Mouse (Mus musculus): ENCODE measurements around the gene Gm49405.
A peak's percentile ranks its signal among the peaks of the same experiment; 100 is the strongest.

Gm49405 gene

DNA sequence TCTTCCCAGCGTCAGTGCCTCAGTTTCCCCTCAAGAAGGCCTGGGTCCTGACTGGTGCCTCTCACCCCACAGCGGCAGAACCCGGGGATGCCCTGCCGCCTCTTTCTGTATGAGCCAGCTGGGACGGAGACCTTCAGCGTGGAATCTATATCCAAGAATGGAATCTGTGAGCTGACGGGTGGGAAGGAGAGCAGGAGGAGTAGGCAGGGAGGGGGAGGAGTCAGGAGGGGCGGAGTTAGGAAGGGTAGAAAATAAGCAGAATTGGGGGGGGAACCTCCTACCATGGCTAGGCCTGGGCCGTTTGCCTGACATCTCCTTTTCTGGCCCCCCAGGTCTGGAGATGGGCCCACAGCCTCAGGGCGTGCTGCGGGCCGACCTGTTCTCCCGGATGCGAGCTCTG is 12.4 kb upstream of the Gm49405 start:
- DNase-seq (ENCODE audit: low spot score): no peak

DNA sequence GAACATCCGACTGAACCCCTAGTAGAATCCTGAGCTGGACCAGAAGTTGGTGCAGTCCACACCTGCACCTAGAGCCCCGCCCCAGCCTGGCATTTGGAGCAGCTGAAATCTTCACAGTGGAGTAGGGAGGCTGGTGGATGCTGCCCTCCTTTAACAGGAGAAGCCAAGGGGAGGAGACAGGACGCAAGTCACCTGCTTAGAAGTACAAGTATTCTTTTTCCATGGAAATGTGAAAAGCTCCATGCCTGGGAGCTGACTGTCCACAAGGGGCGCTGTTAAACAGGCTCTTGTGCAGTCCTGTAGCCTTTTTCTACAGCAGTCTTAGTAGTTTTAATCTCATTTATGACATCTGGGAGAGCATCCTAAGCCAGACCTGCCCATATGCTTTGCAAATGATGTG is 11.7 kb upstream of the Gm49405 start:
- DNase-seq (ENCODE audit: low spot score): peak; percentile 33

DNA sequence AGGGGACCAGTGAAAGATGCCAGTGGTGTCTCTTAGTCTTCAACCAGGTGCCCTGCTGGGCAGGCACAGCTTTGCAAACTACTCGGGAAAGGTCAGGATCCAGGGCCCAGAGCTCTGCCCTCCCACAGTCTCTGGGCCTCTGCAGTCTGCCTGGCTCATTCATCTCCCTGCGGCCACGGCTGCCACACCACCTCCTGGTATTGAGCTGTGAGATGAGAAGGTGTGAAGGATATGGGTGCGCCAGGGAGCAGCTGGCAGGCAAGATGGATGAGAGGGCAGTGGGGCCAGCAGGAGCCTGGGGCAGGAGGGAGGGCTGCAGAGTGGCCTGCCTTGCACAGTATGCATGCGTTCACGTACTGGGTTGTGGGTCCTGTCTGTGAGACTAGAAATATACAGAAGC is 9.6 kb upstream of the Gm49405 start:
- DNase-seq (ENCODE audit: low spot score): no peak

DNA sequence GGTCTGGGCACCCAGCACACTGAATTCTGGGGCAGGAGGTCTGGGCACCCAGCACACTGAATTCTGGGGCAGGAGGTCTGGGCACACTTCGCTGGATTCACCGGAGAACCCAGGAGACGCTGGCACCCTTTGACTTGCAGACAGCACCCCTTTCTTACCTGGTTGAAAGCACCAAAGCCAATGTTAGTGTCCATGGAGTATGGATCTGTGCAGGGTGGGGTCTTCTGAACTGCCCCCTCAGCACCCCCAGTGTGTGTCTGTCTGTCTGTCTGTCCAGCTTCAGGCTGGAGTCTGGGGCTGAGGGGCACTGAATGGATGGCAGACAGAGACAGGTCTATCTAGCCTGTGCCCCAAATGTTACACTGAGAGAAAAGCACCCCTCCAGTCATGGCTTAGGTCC is 8.9 kb upstream of the Gm49405 start:
- no peak for DNase-seq (ENCODE audit: low spot score)

DNA sequence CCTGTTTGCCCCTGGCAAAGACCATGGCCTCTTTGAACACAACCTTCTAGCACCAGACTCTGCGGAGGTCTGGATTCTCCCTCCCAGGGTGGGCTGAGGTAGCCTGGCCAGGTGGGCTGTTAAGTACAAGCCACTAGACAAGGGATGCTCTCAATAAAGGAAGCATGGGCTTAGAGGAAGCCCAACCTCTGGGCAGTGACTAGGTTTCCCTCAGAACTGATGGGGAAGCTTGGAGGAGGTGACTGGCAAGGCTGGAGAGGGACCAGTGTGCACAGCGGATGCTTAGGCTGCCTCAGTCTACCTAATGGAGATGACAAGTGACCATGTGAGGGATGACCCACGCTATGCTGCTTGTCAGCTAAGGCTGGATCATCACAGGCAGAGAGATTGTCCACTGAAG is 8.5 kb upstream of the Gm49405 start:
- DNase-seq (ENCODE audit: low spot score): no peak

DNA sequence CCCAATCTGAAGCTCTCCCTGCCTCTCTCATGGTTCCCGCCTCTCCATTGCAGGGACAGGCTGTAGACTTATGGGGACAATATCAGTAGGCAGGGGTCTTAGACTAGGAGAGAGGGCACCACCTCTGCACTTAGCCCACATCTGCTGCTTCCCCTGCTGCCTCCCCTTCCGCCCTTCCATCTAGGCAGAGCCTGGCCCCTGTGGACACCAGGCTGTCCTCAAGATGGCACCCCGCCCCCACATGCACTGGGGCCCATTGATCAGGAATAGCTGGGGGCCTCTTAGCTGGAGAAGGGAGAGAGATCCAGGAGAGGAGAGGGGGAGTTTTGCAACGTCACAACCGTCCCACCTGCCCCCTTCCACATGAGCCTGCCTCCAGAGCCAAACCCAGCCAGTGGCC is 8.0 kb upstream of the Gm49405 start, which contains the start of gene Tbx10:
Gene Tbx10, plus strand, starts transcription at position 337 of the 400 bp plus-strand sequence.
- DNase-seq (ENCODE audit: low spot score): no peak

DNA sequence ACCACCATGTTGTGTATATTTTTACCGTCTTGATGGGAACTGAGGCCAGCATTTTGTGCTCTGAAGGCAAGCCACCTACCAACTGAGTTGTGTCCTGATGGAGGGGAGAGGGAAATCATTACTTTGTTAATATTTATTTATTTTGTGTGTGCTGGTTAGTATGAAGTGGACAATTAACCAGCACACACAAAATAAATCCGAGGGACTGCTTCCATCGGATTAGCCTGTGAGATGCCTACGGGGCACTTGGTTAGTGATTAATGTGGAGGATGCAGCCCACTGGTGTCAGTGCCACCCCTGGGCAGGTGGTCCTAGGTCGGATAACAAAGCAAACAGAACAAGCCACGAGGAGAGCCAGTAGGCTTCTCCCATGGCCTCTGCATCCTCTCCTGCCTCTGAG is 5.5 kb upstream of the Gm49405 start:
- DNase-seq (ENCODE audit: low spot score): no peak

DNA sequence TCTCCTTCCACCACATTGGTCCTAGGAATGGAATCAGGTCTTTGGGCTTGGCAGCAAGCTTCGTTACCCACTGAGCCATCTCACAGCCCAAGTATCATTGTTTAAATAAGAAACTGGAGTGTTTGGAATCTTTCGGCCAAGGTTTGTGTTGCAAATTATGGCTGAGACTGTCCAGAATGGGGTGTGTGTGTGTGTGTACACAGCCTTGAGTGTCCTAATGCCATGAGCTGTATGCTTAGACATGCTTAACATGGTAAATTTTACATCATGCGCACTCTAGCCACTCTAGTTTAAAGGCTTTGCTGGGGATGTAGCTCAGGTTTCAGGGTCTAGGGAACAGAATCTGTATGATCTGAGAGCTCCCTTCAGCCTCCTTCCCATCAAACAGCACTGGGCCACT is 4.9 kb upstream of the Gm49405 start:
- DNase-seq (ENCODE audit: low spot score): no peak

DNA sequence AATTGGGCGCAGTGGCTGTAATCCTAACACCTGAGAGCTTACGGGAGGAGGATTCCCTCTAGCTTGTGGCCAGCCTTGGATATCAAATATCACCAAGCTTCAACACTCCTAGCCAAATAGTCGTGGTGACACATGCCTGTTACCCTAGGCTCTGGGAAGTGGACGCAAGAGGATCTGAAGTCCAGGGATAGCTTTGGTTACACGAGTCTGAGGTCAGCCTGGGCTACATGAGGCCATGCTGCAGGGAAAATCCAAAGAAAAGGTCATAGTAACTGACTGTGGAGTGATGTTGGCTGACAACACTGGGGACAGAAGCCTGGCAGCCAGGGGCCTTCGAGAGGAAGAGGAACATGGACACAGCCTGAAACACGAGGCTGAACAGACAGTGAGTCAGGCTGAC is 4.3 kb upstream of the Gm49405 start:
- DNase-seq (ENCODE audit: low spot score): no peak

DNA sequence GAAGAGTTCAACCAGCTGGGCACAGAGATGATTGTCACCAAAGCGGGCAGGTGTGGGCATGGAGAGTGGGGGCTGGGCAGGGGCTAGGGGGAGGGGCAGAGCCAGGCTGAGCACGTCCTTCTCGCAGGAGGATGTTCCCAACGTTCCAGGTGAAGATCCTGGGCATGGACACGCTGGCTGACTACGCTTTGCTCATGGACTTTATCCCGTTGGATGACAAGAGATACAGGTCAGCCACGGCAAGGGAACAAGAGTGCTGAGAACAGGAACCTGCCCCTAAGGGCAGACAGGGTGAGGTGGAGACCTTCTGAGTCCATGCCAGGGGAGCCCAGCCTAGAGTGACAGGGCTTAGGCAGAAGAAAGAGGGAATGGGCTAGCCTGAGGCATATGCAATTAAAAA is 3.7 kb upstream of the Gm49405 start:
- no peak for DNase-seq (ENCODE audit: low spot score)

DNA sequence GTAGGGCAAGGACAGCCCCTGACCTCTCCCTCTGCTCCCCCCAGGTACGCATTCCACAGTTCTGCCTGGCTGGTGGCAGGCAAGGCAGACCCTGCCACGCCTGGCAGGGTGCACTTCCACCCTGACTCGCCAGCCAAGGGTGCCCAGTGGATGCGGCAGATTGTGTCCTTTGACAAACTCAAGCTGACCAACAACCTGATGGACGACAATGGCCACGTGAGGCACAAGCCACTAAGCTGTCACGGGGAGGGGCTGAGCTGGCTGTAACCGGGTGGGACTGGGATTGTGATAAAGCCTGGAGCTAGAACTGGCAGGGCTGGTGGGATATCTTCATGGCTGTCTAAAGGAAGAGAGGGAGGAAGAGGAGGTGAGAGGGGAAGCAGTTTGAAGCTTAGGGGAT is 3.2 kb upstream of the Gm49405 start:
- no peak for DNase-seq (ENCODE audit: low spot score)

DNA sequence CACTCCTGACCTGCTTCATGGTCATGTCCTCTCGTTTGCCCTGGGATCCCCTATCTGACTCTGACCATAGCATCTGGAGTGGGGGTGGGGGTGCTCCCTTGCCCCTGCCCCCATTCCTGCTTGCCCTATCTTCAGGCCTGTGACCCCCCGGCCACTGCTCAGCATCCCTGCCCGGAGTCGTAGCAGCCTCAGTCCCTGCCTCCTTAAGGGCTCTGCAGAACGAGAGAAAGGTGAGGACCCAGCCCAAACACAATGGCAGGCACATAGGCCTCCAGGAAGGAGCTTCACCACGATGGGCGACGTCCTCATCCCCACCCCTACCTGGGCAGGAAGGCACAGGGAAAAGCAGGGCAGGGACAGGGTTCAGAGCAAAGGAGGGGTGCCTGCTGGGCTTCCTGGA is 2.1 kb upstream of the Gm49405 start:
- DNase-seq (ENCODE audit: low spot score): no peak

DNA sequence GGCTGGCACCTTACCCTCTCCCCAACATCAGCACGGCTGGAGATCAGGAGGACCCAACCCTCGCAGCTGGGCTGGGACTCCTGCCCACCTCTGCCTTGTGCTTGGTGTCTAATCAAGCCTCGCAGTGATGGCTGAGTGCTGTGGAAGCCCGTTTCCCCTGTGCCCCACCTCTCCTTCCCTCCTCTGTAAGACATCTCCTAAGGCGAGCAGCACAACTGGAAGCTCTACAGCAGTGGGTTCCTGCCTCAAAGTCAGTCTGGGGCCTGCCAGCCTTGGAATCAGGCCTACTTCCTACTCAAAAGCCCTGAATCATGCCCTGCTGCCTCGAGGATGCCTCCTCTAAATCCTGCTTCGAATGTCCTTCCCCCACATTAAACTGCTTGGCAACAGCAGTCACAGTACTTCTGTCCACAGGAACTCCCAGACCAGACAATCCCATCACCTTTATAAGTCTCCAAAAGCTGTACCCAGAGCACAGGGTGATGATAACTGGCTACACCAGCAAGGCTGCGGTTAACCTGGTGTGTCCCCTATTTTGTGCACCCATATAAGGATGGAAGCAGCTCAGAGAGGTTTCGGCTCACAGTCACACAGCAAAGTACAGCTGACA is 1.2 kb upstream of the Gm49405 start:
- DNase-seq (ENCODE audit: low spot score): no peak

DNA sequence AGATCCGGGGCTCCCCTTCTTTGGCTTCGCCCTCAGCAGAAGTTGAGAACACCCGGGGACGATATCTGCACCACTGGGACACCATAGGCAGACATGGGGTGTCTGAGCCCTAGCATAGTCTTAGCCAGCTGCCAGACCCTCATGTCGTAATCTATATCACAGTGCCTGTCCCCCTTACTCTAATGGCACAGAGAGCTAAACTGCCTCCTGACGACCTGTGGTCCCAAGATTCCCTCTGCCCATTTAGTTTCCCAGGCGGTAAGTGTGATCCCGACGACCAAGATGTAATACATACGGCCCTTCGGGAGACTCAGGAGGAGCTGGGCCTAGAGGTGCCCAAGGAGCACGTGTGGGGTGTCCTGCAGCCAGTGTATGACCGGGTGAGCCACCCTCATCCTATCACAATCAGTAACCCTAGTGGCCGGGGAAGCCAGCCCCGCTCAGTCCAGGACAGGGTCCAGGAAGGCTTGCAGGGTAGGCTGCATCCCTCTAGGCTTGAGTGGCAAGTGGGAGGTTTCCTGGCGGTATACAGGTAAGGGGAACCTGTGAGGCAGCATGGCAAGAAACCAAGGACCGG is 611 bp downstream of the Gm49405 start:
- no peak for DNase-seq (ENCODE audit: low spot score)

DNA sequence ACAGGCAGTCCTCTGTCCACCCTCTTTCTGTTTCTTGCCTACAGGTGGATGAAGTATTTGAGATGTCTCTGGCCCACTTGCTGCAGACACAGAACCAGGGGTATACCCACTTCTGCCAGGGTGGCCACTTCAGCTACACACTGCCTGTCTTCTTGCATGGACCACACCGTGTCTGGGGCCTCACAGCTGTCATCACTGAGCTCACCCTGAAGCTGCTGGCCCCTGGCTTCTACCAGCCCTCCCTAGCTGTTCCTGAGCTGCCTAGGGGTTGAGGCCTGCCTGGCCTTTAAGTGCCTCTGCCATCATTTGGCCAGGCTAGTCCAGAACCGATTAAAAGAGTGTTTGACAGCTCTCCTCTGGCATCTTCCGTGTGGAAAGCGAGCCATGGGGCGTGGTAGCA is 1.3 kb downstream of the Gm49405 start:
- DNase-seq (ENCODE audit: low spot score): no peak

DNA sequence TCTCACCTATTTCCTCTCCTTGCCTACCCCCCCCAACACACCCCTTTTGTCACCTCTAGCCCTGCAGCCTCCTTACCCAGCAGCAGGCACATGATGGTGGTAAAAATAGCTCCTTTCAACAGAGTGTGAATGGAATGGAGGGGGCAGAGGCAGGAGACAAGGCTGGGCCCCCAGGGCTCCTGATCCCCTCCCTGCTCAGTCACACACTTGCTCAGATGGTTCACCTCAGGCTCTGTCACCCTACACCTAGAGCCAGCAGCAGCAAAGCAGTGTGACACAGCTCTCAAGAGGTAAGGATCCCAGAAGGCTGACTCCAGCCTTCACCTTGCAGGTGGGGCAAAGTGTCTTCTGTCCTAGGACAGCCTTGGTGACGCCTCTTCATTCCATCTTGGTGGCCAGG is 2.7 kb downstream of the Gm49405 start, which contains the start of gene Doc2g:
Gene Doc2g, plus strand, starts transcription at position 202 of the 400 bp plus-strand sequence.
- DNase-seq (ENCODE audit: low spot score): no peak

DNA sequence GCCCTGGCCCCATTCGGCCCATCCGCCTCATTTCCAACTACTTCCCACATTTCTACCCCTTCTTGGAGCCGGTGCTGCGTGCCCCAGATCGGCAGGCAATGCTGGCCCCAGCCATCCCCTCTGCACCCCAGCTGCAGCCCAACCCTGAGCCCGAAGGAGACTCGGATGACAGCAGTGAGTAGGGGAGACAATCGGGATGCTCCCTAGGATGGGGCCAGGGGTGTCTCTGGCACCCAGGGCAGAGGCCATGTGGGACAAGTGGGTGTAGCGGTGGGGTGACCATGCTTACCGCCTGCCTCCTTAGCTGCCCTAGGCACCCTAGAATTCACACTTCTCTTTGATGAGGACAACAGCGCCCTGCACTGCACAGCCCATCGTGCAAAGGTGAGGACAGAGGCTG is 3.2 kb downstream of the Gm49405 start:
- no peak for DNase-seq (ENCODE audit: low spot score)

DNA sequence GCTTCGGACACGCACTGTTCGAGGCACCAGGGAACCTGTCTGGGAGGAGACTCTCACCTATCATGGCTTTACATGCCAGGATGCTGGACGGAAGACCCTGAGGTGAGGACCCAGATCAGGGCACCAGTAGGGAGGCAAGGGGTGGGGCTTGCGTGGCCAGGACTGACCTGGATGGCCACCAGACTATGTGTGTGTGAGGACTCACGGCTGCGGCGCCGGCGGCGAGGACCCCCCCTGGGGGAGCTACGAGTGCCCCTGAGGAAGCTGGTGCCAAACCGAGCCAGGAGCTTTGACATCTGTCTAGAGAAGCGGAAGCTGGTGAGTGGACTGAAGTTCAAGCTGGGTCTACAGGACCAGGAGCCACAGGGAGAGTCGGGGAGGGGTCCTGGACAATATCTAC is 3.9 kb downstream of the Gm49405 start:
- no peak for DNase-seq (ENCODE audit: low spot score)

DNA sequence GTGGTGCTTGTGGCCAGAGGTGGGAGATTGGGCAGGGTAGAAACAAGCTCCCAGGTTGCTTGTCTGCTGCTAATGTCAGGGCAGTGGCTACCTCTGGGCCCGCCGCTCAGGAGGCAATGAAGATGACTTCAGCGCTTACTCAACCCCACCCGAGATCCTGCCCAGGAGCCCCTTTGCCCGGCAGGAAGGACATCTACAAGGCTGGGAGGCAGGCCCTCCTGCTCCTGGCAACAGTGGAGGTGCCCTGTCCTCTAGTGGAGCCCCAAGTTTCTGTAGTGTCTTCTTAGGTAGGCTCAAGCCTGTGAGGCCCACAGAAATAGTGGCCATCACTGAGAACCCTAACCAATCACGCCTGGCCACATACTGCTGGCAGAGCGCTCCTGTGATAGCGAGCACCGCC is 4.7 kb downstream of the Gm49405 start:
- DNase-seq (ENCODE audit: low spot score): no peak

DNA sequence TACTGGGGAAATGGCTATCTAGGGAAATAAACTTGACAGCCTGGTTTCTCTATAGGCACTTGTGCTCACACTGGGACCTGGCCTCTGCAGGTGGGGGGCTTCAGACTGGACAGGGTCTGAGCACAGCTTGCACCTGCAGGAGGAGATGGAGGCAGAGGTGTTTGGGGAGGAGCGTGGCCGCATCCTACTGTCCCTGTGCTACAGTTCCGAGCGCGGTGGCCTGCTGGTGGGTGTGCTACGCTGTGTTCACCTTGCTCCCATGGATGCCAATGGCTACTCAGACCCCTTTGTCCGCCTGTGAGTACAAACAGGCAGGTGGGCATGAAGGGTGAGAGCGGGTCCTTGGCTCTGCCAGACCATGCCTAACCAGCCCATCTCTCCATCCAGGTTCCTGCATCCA is 5.5 kb downstream of the Gm49405 start:
- DNase-seq (ENCODE audit: low spot score): no peak

DNA sequence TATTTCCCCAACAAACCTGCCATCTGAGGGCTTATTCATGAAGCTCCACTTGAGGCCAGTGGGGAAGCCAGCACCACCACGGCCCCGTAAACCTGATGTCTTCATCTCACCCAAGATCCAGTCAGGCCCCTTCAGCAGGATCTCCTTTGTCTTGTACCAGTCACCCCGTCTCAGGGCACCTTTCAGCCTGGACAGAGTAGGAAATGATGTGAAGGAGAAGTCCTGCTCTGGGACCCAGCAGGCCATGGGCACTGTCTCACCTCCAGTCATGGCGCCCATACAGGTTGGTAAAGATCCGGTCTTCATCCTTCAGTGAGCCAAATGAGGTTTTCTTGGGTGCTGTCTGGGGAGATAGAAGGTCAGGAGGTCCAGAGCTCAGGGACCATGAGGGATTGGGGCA is 10.7 kb downstream of the Gm49405 start:
- DNase-seq (ENCODE audit: low spot score): no peak

DNA sequence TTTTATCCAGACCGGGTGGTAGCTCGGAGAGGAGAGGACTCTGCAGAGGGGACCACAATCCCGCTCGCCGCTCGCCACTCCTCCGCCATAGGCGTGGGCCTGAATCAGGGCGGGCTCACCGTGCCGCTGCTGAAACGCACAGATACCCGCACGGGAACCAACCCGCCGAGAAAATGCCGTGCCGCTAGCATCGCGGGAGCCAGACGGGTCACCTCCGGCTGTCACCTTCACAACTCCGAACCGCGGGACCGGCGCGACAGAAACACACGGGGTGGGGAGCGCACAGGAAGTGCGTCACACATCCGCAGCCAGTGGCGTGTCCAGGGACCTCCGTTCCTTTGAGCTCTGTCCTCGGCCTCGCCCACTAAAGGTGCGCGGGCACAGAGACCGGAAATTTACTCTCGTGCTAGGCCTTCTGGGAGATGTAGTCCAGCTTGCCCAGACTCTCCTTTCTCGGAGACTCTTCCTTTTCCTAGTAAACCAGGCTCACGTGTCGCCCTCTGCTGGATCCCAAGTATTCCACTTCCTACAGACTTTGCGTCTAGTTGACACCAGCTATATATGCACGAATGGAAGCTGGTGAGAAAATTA is 12.1 kb downstream of the Gm49405 start, which contains the start of gene Ndufv1:
Gene Ndufv1, minus strand, starts transcription at position 375 of the 591 bp plus-strand sequence.
- DNase-seq (ENCODE audit: low spot score): peak; percentile 99

DNA sequence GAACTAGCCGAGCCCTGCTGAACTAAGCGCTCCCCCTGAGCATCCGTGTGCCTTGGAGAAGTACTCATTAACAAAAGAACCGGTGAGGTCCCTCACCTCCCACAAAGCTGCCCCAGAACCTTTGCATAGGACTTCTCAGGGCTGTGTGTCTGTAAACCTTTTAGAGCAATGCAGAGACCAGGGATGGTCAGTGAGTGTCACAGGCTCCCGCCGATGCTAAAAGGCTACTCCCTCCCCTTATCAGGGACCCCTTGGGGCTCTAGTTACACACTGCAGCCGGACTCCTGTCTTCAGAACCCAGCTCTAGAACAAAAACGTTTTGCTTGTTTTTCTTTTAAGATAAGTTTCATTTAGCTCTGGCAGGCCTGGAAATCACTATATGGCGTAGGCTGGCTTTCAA is 12.6 kb downstream of the Gm49405 start:
- no peak for DNase-seq (ENCODE audit: low spot score)

DNA sequence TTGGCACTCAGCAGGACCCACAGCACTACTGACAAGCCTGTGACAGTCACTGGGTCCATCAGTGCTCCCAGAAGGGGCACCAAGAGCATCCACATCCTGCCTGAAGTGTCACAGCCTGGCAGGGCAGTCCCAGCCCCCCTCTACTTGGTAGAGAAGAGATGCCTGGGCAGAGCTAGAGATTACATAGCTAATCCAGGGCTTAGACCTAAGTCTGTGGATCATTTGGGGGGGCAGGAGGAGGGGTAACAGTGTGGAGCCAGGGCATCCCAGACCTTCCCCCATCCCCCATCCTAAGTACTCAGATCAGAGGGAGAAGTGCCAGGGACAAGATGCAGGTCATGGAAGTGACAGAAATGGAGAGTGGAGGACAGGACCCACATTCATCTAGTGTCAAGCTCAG is 14.4 kb downstream of the Gm49405 start:
- DNase-seq (ENCODE audit: low spot score): no peak
